Mouse (Mus musculus) heart, postnatal 14 days (tissue): ENCODE data around the gene Smad1. TPM values are rescaled to one million over a fixed set of nuclear protein-coding genes. Genes with fewer than 3 reads are reported as not detected.

Source experiments
- DNase-seq, 2 experiments: peaks; one replicate each; pipeline ENCODE4 v3.0.0; 2021 to 2022
- intact Hi-C: fragments of 180-260 bp; cut with DNase I; formaldehyde crosslinking; loops from one replicate; pipeline ENCODE4 v1.15.1; 2025
- total RNA-seq, 2 experiments: library from RNA; stranded (reverse); gene quantifications; 2 replicates each; pipeline ENCODE4 v1.2.3; 2021

Gene Smad1
- total RNA-seq, 2 experiments from 2014 or later: 24.3 to 24.6 TPM

GRCm38 (mm10) chr8:79386358-79386757 lies 13.0 kb downstream of the Smad1 start:
- no peak for DNase-seq
- intact Hi-C loops: no loop called here

GRCm38 (mm10) chr8:79384276-79385271 lies 14.7 kb downstream of the Smad1 start:
- intact Hi-C loops: loop anchor here (5.0 kb wide), 2 partner anchors 42 to 198 kb away; no protein-coding TSS in a partner anchor
- DNase-seq: no peak

- intact Hi-C loops: loop anchor here (5.0 kb wide), 2 partner anchors 41 to 199 kb away; no protein-coding TSS in a partner anchor
- DNase-seq: no peak
Observed at GRCm38 (mm10) chr8:79382857-79383262, 16.5 kb downstream of the Smad1 start.

- intact Hi-C loops: loop anchor here (5.0 kb wide), 2 partner anchors 39 to 201 kb away; no protein-coding TSS in a partner anchor
- no peak for DNase-seq
Observed at GRCm38 (mm10) chr8:79381771-79382170, 17.5 kb downstream of the Smad1 start.

- intact Hi-C loops: loop anchor here (5.0 kb wide), 2 partner anchors 38 to 202 kb away; no protein-coding TSS in a partner anchor
Observed at GRCm38 (mm10) chr8:79380386-79380785, 18.9 kb downstream of the Smad1 start.

GRCm38 (mm10) chr8:79379971-79380370 lies 19.3 kb downstream of the Smad1 start:
- intact Hi-C loops: loop anchor here (5.0 kb wide), 2 partner anchors 38 to 202 kb away; no protein-coding TSS in a partner anchor
- no peak for DNase-seq

More at GRCm38 (mm10) chr8:79380386-79380785, 18.9 kb downstream of the Smad1 start:
- no peak for DNase-seq

- intact Hi-C loops: no loop called here
- no peak for DNase-seq
Observed at GRCm38 (mm10) chr8:79376648-79377047, 22.7 kb downstream of the Smad1 start.

- intact Hi-C loops: no loop called here
- no peak for DNase-seq
Observed at GRCm38 (mm10) chr8:79375775-79376123, 23.6 kb downstream of the Smad1 start.

GRCm38 (mm10) chr8:79375074-79375774 lies 24.1 kb downstream of the Smad1 start:
- intact Hi-C loops: no loop called here
- DNase-seq: no peak

GRCm38 (mm10) chr8:79374410-79374809 lies 24.9 kb downstream of the Smad1 start:
- DNase-seq: peak in 1 of 2 experiments; percentile 38
- intact Hi-C loops: no loop called here

- intact Hi-C loops: no loop called here
- DNase-seq: no peak
Observed at GRCm38 (mm10) chr8:79373563-79373962, 25.8 kb downstream of the Smad1 start.

GRCm38 (mm10) chr8:79372960-79373359 lies 26.4 kb downstream of the Smad1 start:
- no peak for DNase-seq
- intact Hi-C loops: no loop called here

GRCm38 (mm10) chr8:79372521-79372920 lies 26.8 kb downstream of the Smad1 start:
- intact Hi-C loops: no loop called here

GRCm38 (mm10) chr8:79372084-79372483 lies 27.2 kb downstream of the Smad1 start:
- no peak for DNase-seq
- intact Hi-C loops: no loop called here

More at GRCm38 (mm10) chr8:79372521-79372920, 26.8 kb downstream of the Smad1 start:
- no peak for DNase-seq

- no peak for DNase-seq
- intact Hi-C loops: no loop called here
Observed at GRCm38 (mm10) chr8:79370646-79371290, 28.6 kb downstream of the Smad1 start.

- intact Hi-C loops: no loop called here
- no peak for DNase-seq
Observed at GRCm38 (mm10) chr8:79369163-79369562, 30.2 kb downstream of the Smad1 start.

GRCm38 (mm10) chr8:79367959-79368358 lies 31.4 kb downstream of the Smad1 start:
- intact Hi-C loops: no loop called here
- DNase-seq: no peak

- DNase-seq: no peak
- intact Hi-C loops: no loop called here
Observed at GRCm38 (mm10) chr8:79367350-79367749, 32.0 kb downstream of the Smad1 start.

- intact Hi-C loops: no loop called here
- DNase-seq: no peak
Observed at GRCm38 (mm10) chr8:79366227-79366626, 33.1 kb downstream of the Smad1 start.

- no peak for DNase-seq
- intact Hi-C loops: no loop called here
Observed at GRCm38 (mm10) chr8:79365707-79366106, 33.6 kb downstream of the Smad1 start.
